Mouse (Mus musculus): ENCODE results near the gene Cxcl1. TPM values are rescaled to one million over a fixed set of nuclear protein-coding genes. Genes with fewer than 3 reads are reported as not detected.
A peak's percentile ranks its signal among the peaks of the same experiment; 100 is the strongest.

The Cxcl1 gene
- polyA plus RNA-seq, 1 experiment from 2014 or later, result 0.75 TPM

DNA sequence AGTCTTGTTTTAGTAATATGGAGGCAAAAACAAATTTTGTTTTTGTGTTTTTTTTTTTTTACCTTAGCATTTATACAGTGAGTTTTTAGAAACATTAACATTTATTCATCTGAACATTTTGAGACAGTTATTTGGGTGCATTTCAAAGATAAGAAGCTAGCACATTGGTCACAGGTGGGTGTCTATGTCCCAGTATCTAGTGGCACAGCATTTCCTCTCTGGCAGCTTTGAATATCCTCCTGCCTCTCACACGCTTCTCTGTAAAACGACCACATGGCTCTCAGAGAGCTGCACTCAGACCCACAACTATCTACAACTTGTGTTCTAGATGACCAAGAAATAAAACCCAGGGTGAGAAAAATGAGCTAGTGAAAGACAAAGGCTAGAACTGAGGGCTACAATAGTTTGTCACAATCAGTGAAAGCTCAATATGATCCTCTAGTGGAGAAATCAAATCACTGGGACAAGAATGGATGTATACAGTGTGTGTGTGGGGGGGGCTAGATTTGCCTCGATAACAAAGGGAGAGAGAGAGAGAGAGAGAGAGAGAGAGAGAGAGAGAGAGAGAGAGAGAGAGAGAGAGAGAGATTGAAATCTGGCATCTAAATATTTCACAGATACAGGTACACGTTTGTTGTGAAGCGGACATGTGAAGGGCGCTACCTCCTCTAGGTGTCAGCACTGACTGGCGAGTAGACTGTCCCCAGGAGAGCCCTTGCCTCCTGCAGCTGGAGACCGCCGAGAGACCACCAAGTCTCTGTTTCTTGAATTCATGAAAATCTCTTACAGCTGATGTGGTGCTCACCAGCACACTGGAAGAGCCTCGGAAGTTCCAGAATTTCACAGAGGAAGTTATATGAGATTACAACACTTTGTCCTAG, 11.6 kb downstream of the Cxcl1 start:
- H3K4me2 ChIP-seq (replicated peaks; ENCODE audit: low read depth, low read length), result peak overlapping the region; percentile 79
- H3K9me3 ChIP-seq (ENCODE audit: low read length), result no peaks in the 10 kb centered on the region
- H3K36me3 ChIP-seq (ENCODE audit: insufficient read depth, low read length), result no peaks in the 10 kb centered on the region
- H3K4me1 ChIP-seq (ENCODE audit: insufficient read depth, low read length), result peaks cover 8% of the 10 kb centered on the region
- H3K4me3 ChIP-seq (ENCODE audit: low read length), result peak overlapping the region; percentile 44
- H3K9ac ChIP-seq (replicated peaks; ENCODE audit: low read length), result peak overlapping the region; percentile 41
- no peak overlapping the region for H3K27ac ChIP-seq (ENCODE audit: low read length)
- H3K27me3 ChIP-seq (ENCODE audit: insufficient read depth, low read length), result peaks cover 14% of the 10 kb centered on the region
- peak; percentile 64; the same call in 1 of the 2 replicates for ATAC-seq (ENCODE audit: low FRiP score, low TSS enrichment)
- WGBS, result 9% methylated on average over 10 of the region's 10 CpGs

GRCm38 (mm10) chr5:90903339-90904020, 12.4 kb downstream of the Cxcl1 start, which contains the start of gene Cxcl2:
TSS of gene Cxcl2 (plus strand) at chr5:90903871.
- no peak within 1 kb of the TSS for H3K27ac ChIP-seq (ENCODE audit: low read length)
- H3K4me2 ChIP-seq (replicated peaks; ENCODE audit: low read depth, low read length), result peak within 1 kb of the TSS; percentile 79
- WGBS, result 4% methylated on average over 22 of the region's 22 CpGs
- no peaks in the 10 kb centered on the region for H3K9me3 ChIP-seq (ENCODE audit: low read length)
- peaks cover 14% of the 10 kb centered on the region for H3K27me3 ChIP-seq (ENCODE audit: insufficient read depth, low read length)
- no peaks in the 10 kb centered on the region for H3K36me3 ChIP-seq (ENCODE audit: insufficient read depth, low read length)
- peaks cover 8% of the 10 kb centered on the region for H3K4me1 ChIP-seq (ENCODE audit: insufficient read depth, low read length)
- H3K4me3 ChIP-seq (ENCODE audit: low read length), result peak within 1 kb of the TSS; percentile 44
- peak within 1 kb of the TSS; percentile 41 for H3K9ac ChIP-seq (replicated peaks; ENCODE audit: low read length)
- peak; percentile 88 for ATAC-seq (ENCODE audit: low FRiP score, low TSS enrichment)

GRCm38 (mm10) chr5:90908983-90909382, 17.9 kb downstream of the Cxcl1 start:
- Histone ChIP-seq H3K4me3 (ENCODE audit: low read length) (no peak overlapping the region), H3K27ac (ENCODE audit: low read length) (no peak overlapping the region), H3K9me3 (ENCODE audit: low read length) (no peaks in the 10 kb centered on the region), H3K27me3 (ENCODE audit: insufficient read depth, low read length) (peaks cover 10% of the 10 kb centered on the region), H3K4me1 (ENCODE audit: insufficient read depth, low read length) (no peaks in the 10 kb centered on the region), H3K4me2 (replicated peaks; ENCODE audit: low read depth, low read length) (no peak overlapping the region), H3K36me3 (ENCODE audit: insufficient read depth, low read length) (no peaks in the 10 kb centered on the region), H3K9ac (replicated peaks; ENCODE audit: low read length) (no peak overlapping the region)
- WGBS, result 1% methylated on average over 2 of the region's 2 CpGs
- peak; percentile 46; the same call in 1 of the 2 replicates for ATAC-seq (ENCODE audit: low FRiP score, low TSS enrichment)

GRCm38 (mm10) chr5:90919495-90919894, 28.5 kb downstream of the Cxcl1 start:
- no peak for ATAC-seq (ENCODE audit: low FRiP score, low TSS enrichment)
- H3K4me2 ChIP-seq (replicated peaks; ENCODE audit: low read depth, low read length), result no peak overlapping the region
- H3K4me1 ChIP-seq (ENCODE audit: insufficient read depth, low read length), result no peaks in the 10 kb centered on the region
- no peaks in the 10 kb centered on the region for H3K9me3 ChIP-seq (ENCODE audit: low read length)
- no peak overlapping the region for H3K9ac ChIP-seq (replicated peaks; ENCODE audit: low read length)
- no peaks in the 10 kb centered on the region for H3K27me3 ChIP-seq (ENCODE audit: insufficient read depth, low read length)
- 87% methylated on average over 2 of the region's 2 CpGs for WGBS
- H3K4me3 ChIP-seq (ENCODE audit: low read length), result no peak overlapping the region
- no peak overlapping the region for H3K27ac ChIP-seq (ENCODE audit: low read length)
- no peaks in the 10 kb centered on the region for H3K36me3 ChIP-seq (ENCODE audit: insufficient read depth, low read length)

GRCm38 (mm10) chr5:90922958-90923357, 31.9 kb downstream of the Cxcl1 start:
- no peak for ATAC-seq (ENCODE audit: low FRiP score, low TSS enrichment)

DNA sequence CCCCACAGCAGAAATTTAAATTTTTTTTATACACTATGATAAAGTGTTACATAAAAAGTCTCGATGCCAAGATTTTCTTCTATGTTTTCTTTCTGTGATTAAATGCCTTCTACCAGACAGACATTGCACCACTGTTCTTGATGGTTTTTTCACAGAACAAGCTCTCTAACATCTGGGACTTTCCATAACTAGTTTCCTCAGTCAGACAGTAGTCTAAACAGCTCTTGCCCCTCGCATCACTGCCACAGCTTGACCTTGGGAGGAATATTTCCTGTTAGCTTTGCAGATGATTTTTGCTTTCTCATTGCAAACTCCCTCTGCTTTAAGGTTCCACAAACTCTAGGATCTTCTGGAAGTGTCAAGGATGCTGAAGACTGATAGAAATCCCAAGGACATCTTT, 39.5 kb downstream of the Cxcl1 start:
- peaks cover 13% of the 10 kb centered on the region for H3K36me3 ChIP-seq (ENCODE audit: insufficient read depth, low read length)
- H3K4me3 ChIP-seq (ENCODE audit: low read length), result peak overlapping the region; percentile 73
- H3K4me1 ChIP-seq (ENCODE audit: insufficient read depth, low read length), result peaks cover 14% of the 10 kb centered on the region
- H3K27ac ChIP-seq (ENCODE audit: low read length), result peak overlapping the region; percentile 98
- H3K9me3 ChIP-seq (ENCODE audit: low read length), result no peaks in the 10 kb centered on the region
- H3K4me2 ChIP-seq (replicated peaks; ENCODE audit: low read depth, low read length), result peak overlapping the region; percentile 60
- H3K27me3 ChIP-seq (ENCODE audit: insufficient read depth, low read length), result no peaks in the 10 kb centered on the region
- peak; percentile 31; the same call in 1 of the 2 replicates for ATAC-seq (ENCODE audit: low FRiP score, low TSS enrichment)
- 35% methylated on average over 2 of the region's 2 CpGs for WGBS
- H3K9ac ChIP-seq (replicated peaks; ENCODE audit: low read length), result peak overlapping the region; percentile 97

More at GRCm38 (mm10) chr5:90922958-90923357, 31.9 kb downstream of the Cxcl1 start:
- H3K9ac ChIP-seq (replicated peaks; ENCODE audit: low read length), result no peak overlapping the region
- H3K36me3 ChIP-seq (ENCODE audit: insufficient read depth, low read length), result no peaks in the 10 kb centered on the region
- H3K27me3 ChIP-seq (ENCODE audit: insufficient read depth, low read length), result no peaks in the 10 kb centered on the region
- H3K4me2 ChIP-seq (replicated peaks; ENCODE audit: low read depth, low read length), result no peak overlapping the region
- 80% methylated on average over 4 of the region's 4 CpGs for WGBS
- H3K9me3 ChIP-seq (ENCODE audit: low read length), result no peaks in the 10 kb centered on the region
- no peaks in the 10 kb centered on the region for H3K4me1 ChIP-seq (ENCODE audit: insufficient read depth, low read length)
- H3K4me3 ChIP-seq (ENCODE audit: low read length), result no peak overlapping the region
- no peak overlapping the region for H3K27ac ChIP-seq (ENCODE audit: low read length)

- Histone ChIP-seq H3K4me1 (ENCODE audit: insufficient read depth, low read length) (peaks cover 14% of the 10 kb centered on the region), H3K4me2 (replicated peaks; ENCODE audit: low read depth, low read length) (peak within 1 kb of the TSS; percentile 60), H3K9ac (replicated peaks; ENCODE audit: low read length) (peak within 1 kb of the TSS; percentile 97), H3K27ac (ENCODE audit: low read length) (peak within 1 kb of the TSS; percentile 98), H3K4me3 (ENCODE audit: low read length) (peak within 1 kb of the TSS; percentile 73), H3K9me3 (ENCODE audit: low read length) (no peaks in the 10 kb centered on the region), H3K27me3 (ENCODE audit: insufficient read depth, low read length) (no peaks in the 10 kb centered on the region), H3K36me3 (ENCODE audit: insufficient read depth, low read length) (peaks cover 13% of the 10 kb centered on the region)
- WGBS, result under 1% methylated on average over 63 of the region's 79 CpGs
- peak; percentile 99 for ATAC-seq (ENCODE audit: low FRiP score, low TSS enrichment)
Observed at GRCm38 (mm10) chr5:90930971-90931851, 40.2 kb downstream of the Cxcl1 start, which contains the start of gene Mthfd2l. TSS of gene Mthfd2l (plus strand) at chr5:90931117.

- Histone ChIP-seq H3K4me3 (ENCODE audit: low read length) (peak overlapping the region; percentile 73), H3K9me3 (ENCODE audit: low read length) (no peaks in the 10 kb centered on the region), H3K4me1 (ENCODE audit: insufficient read depth, low read length) (peaks cover 17% of the 10 kb centered on the region), H3K27me3 (ENCODE audit: insufficient read depth, low read length) (no peaks in the 10 kb centered on the region), H3K27ac (ENCODE audit: low read length) (peak overlapping the region; percentile 98), H3K9ac (replicated peaks; ENCODE audit: low read length) (peak overlapping the region; percentile 97), H3K4me2 (replicated peaks; ENCODE audit: low read depth, low read length) (peak overlapping the region; percentile 60), H3K36me3 (ENCODE audit: insufficient read depth, low read length) (peaks cover 13% of the 10 kb centered on the region)
- 3% methylated on average over 6 of the region's 6 CpGs for WGBS
- ATAC-seq (ENCODE audit: low FRiP score, low TSS enrichment), result no peak
Observed at GRCm38 (mm10) chr5:90931911-90932310, 40.9 kb downstream of the Cxcl1 start.

- Histone ChIP-seq H3K9me3 (ENCODE audit: low read length) (no peaks in the 10 kb centered on the region), H3K4me1 (ENCODE audit: insufficient read depth, low read length) (peaks cover 13% of the 10 kb centered on the region), H3K9ac (replicated peaks; ENCODE audit: low read length) (no peak overlapping the region), H3K27ac (ENCODE audit: low read length) (no peak overlapping the region), H3K36me3 (ENCODE audit: insufficient read depth, low read length) (peaks cover 13% of the 10 kb centered on the region), H3K4me2 (replicated peaks; ENCODE audit: low read depth, low read length) (no peak overlapping the region), H3K27me3 (ENCODE audit: insufficient read depth, low read length) (no peaks in the 10 kb centered on the region), H3K4me3 (ENCODE audit: low read length) (no peak overlapping the region)
- 36% methylated on average over 2 of the region's 2 CpGs for WGBS
- peak; percentile 84 for ATAC-seq (ENCODE audit: low FRiP score, low TSS enrichment)
Observed at GRCm38 (mm10) chr5:90936706-90937105, 45.7 kb downstream of the Cxcl1 start.
